Mouse (Mus musculus): ENCODE data around the gene Slc35f4.

- no peak for TF ChIP-seq CTCF (IDR thresholded peaks at IDR 0.05; ENCODE audit: low read depth, low read length)
- TF ChIP-seq POLR2A (IDR thresholded peaks at IDR 0.05; ENCODE audit: extremely low read depth, insufficient read depth, low read length) = no peak
Observed at GRCm38 (mm10) chr14:49290029-49290745, 235.7 kb downstream of the Slc35f4 start.
